In the genomic region with DNA sequence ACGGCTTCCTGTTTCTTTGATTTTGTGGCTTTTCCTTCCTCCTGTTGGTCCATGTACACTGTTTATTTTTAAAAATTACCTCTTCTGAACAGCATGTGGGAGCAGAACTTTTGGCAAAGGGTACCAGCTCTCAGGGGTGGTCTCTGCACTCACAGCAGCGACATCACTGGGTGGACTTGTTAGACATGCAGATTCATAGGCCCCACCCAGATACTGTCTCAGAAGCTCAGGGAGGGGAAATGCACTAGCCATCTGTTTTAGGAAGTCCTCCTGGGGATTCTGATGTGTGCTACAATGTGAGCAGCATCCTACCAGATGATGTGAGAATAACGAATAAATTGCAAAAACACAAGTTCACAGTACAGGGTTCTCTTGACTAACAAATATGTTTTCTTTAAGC, we compare ENCODE assay signal across 22 mouse cellular contexts.
A peak's percentile ranks its signal among the peaks of the same experiment; 100 is the strongest.
DNase-seq lines count a peak whose midpoint lies in the region; ATAC-seq and TF ChIP-seq lines count a peak whose summit lies in the region.
"Had no signal": no experiment of that assay in that cellular context is flagged by ENCODE, and none has a peak within 500 bp of the region (broad histone marks: within the 10 kb centered on the region; RNA-seq: fewer than 3 reads in every experiment).

No protein-coding gene starts in this region.

- dilution Hi-C loops in CH12.LX (cut with MboI; ENCODE audit: extremely low pct_ligation_motif_present, extremely low pct_unique_long_range_greater_than_20kb, low sequenced_read_pairs) = no loop called here

- TF ChIP-seq EP300 in CH12.LX (IDR thresholded peaks at IDR 0.05; ENCODE audit: low read length) = no peak

- no peaks in the 10 kb centered on the region for H3K27me3 ChIP-seq in heart, embryonic 12.5 days (replicated peaks)
- H3K27me3 ChIP-seq in CH12.LX (replicated peaks) = no peaks in the 10 kb centered on the region
- no peaks in the 10 kb centered on the region for H3K27me3 ChIP-seq in neural tube, embryonic 15.5 days (replicated peaks)
- H3K27me3 ChIP-seq: heart, embryonic 13.5 days; hindbrain, embryonic 13.5 days; limb, embryonic 12.5 days; liver, embryonic 13.5 days; lung, embryonic 15.5 days; midbrain, embryonic 12.5 days had no signal

- TF ChIP-seq RAD21 in CH12.LX (IDR thresholded peaks at IDR 0.05; ENCODE audit: low read depth, low read length) = no peak

- H3K4me2 ChIP-seq in heart, embryonic 12.5 days = no peak overlapping the region
- no peak overlapping the region for H3K4me2 ChIP-seq in CH12.LX (ENCODE audit: insufficient read depth, low read depth, poor library complexity, severe bottlenecking)
- no peak overlapping the region for H3K4me2 ChIP-seq in neural tube, embryonic 15.5 days
- H3K4me2 ChIP-seq: heart, embryonic 13.5 days; hindbrain, embryonic 13.5 days; limb, embryonic 12.5 days; liver, embryonic 13.5 days; lung, embryonic 15.5 days; midbrain, embryonic 12.5 days had no signal

- H3K9ac ChIP-seq in heart, embryonic 12.5 days = no peak overlapping the region
- no peak overlapping the region for H3K9ac ChIP-seq in CH12.LX (ENCODE audit: insufficient read depth, low read depth)
- no peak overlapping the region for H3K9ac ChIP-seq in neural tube, embryonic 15.5 days (replicated peaks)
- H3K9ac ChIP-seq: heart, embryonic 13.5 days; hindbrain, embryonic 13.5 days; limb, embryonic 12.5 days; liver, embryonic 13.5 days; lung, embryonic 15.5 days; midbrain, embryonic 12.5 days had no signal

- no peak for TF ChIP-seq POLR2A in CH12.LX (IDR thresholded peaks at IDR 0.05; ENCODE audit: low read depth, low read length)

- H3K4me1 ChIP-seq in heart, embryonic 12.5 days (replicated peaks) = no peaks in the 10 kb centered on the region
- 0 out of 4 replicates have a peak, but pooled peaks cover 0 to 3% of the 10 kb centered on the region in 2 experiments for H3K4me1 ChIP-seq in CH12.LX (ENCODE audit: control insufficient read depth in 1 of 2, insufficient read depth in 2 of 2)
- no peaks in the 10 kb centered on the region for H3K4me1 ChIP-seq in neural tube, embryonic 15.5 days
- H3K4me1 ChIP-seq: heart, embryonic 13.5 days; hindbrain, embryonic 13.5 days; limb, embryonic 12.5 days; liver, embryonic 13.5 days; lung, embryonic 15.5 days; midbrain, embryonic 12.5 days had no signal

- no peak for TF ChIP-seq CTCF in CH12.LX (conservative IDR thresholded peaks at IDR 0.05 in 1 of 2, IDR thresholded peaks at IDR 0.05 in 1 of 2; ENCODE audit: low read depth in 2 of 2, low read length in 2 of 2)

- in situ Hi-C loops in CH12.LX (cut with MboI; ENCODE audit: low pct_ligation_motif_present, low pct_unique_long_range_greater_than_20kb, low sequenced_read_pairs) = no loop called here

- WGBS in heart, embryonic 12.5 days = 59% methylated on average over 3 of the region's 3 CpGs
- 66% methylated on average over 3 of the region's 3 CpGs for WGBS in neural tube, embryonic 15.5 days

- DNase-seq in cerebellum, postnatal 25 days = peak; percentile 4 to 6
- no peak for DNase-seq in cerebellum, adult 11-12 months
- peak; percentile 2 to 3 for DNase-seq in heart, adult 18-20 months
- peak; percentile 3 for DNase-seq in CH12.LX (ENCODE audit: extremely low read depth)
- peak; percentile 15 for DNase-seq in gastrocnemius, postnatal 25 days
- no peak for DNase-seq in kidney, postnatal 4 days
- DNase-seq: adrenal gland, postnatal 14 days; cerebellum, adult 9-11 months; liver, embryonic 13.5 days; thymus, adult 18-20 months had no signal

- H3K27ac ChIP-seq in heart, embryonic 12.5 days (ENCODE audit: poor library complexity, severe bottlenecking) = no peak overlapping the region
- H3K27ac ChIP-seq in CH12.LX (ENCODE audit: insufficient read depth, low read depth) = no peak overlapping the region
- H3K27ac ChIP-seq in neural tube, embryonic 15.5 days (replicated peaks) = no peak overlapping the region
- H3K27ac ChIP-seq: heart, embryonic 13.5 days; hindbrain, embryonic 13.5 days; limb, embryonic 12.5 days; liver, embryonic 13.5 days; lung, embryonic 15.5 days; macrophage; midbrain, embryonic 12.5 days had no signal

- no peak for ATAC-seq in heart, embryonic 12.5 days (ENCODE audit: insufficient number of reproducible peaks, low FRiP score)
- no peak for ATAC-seq in neural tube, embryonic 15.5 days (ENCODE audit: low FRiP score)
- ATAC-seq: activated CD4-positive, CD25-positive, alpha-beta regulatory T cell, adult 4 months; intestine, postnatal 0 days; Patski had no signal

- no peaks in the 10 kb centered on the region for H3K36me3 ChIP-seq in heart, embryonic 12.5 days
- H3K36me3 ChIP-seq in CH12.LX (replicated peaks in 1 of 2; ENCODE audit: control insufficient read depth in 1 of 2, insufficient read depth in 1 of 2, low read length in 1 of 2) = no peaks in the 10 kb centered on the region
- H3K36me3 ChIP-seq in neural tube, embryonic 15.5 days = no peaks in the 10 kb centered on the region
- H3K36me3 ChIP-seq: heart, embryonic 13.5 days; hindbrain, embryonic 13.5 days; limb, embryonic 12.5 days; liver, embryonic 13.5 days; lung, embryonic 15.5 days; midbrain, embryonic 12.5 days had no signal

- no peaks in the 10 kb centered on the region for H3K79me2 ChIP-seq in CH12.LX (replicated peaks; ENCODE audit: control insufficient read depth, extremely low read depth, insufficient read depth, poor library complexity, severe bottlenecking)

- H3K4me3 ChIP-seq in heart, embryonic 12.5 days = no peak overlapping the region
- H3K4me3 ChIP-seq in CH12.LX (replicated peaks in 1 of 3; ENCODE audit: low read depth in 2 of 3, low read length in 2 of 3, poor library complexity in 1 of 3) = no peak overlapping the region
- no peak overlapping the region for H3K4me3 ChIP-seq in neural tube, embryonic 15.5 days (replicated peaks)
- H3K4me3 ChIP-seq: erythroblast, embryonic 14.5 days; heart, embryonic 13.5 days; hindbrain, embryonic 13.5 days; limb, embryonic 12.5 days; liver, embryonic 13.5 days; lung, embryonic 15.5 days; midbrain, embryonic 12.5 days had no signal

- no peaks in the 10 kb centered on the region for H3K9me3 ChIP-seq in heart, embryonic 12.5 days (replicated peaks)
- no peaks in the 10 kb centered on the region for H3K9me3 ChIP-seq in CH12.LX (replicated peaks; ENCODE audit: low read length)
- H3K9me3 ChIP-seq in neural tube, embryonic 15.5 days (replicated peaks) = no peaks in the 10 kb centered on the region
- H3K9me3 ChIP-seq: heart, embryonic 13.5 days; hindbrain, embryonic 13.5 days; limb, embryonic 12.5 days; liver, embryonic 13.5 days; lung, embryonic 15.5 days; midbrain, embryonic 12.5 days had no signal

TF ChIP-seq in CH12.LX, 34 proteins besides CTCF, POLR2A, EP300 and RAD21:
- TF ChIP-seq CHD1 (IDR thresholded peaks at IDR 0.05; ENCODE audit: low read depth, low read length) (no peak), MXI1 (IDR thresholded peaks at IDR 0.05; ENCODE audit: low read depth, low read length) (no peak), USF1 (IDR thresholded peaks at IDR 0.05; ENCODE audit: low read depth, low read length) (no peak), RCOR1 (conservative IDR thresholded peaks at IDR 0.05; ENCODE audit: low read depth, low read length) (no peak), UBTF (IDR thresholded peaks at IDR 0.05; ENCODE audit: low read depth, low read length) (no peak), ETS1 (conservative IDR thresholded peaks at IDR 0.05; ENCODE audit: low read depth, low read length) (no peak), TBP (conservative IDR thresholded peaks at IDR 0.05; ENCODE audit: low read depth, low read length) (no peak), MAX (IDR thresholded peaks at IDR 0.05; ENCODE audit: low read length) (no peak), KAT2A (IDR thresholded peaks at IDR 0.05; ENCODE audit: insufficient replicate concordance, low read length) (no peak), MYC (IDR thresholded peaks at IDR 0.05; ENCODE audit: low read depth, low read length) (no peak), E2F4 (IDR thresholded peaks at IDR 0.05; ENCODE audit: insufficient replicate concordance, low read depth, low read length) (no peak)
TF ChIP-seq in CH12.LX: peak in this region for 0.

Comparison
In these comparisons a context has a peak if more than half of its experiments do, and no peak if none do; other contexts are left out.
1. DNase-seq: peak in cerebellum, postnatal 25 days (2 of 2), heart, adult 18-20 months (2 of 2), CH12.LX (single experiment) and gastrocnemius, postnatal 25 days (single experiment); none in cerebellum, adult 11-12 months (single experiment) and kidney, postnatal 4 days (0 of 2).